Mouse (Mus musculus): ENCODE results near the gene Mmp17. TPM values are rescaled to one million over a fixed set of nuclear protein-coding genes. Genes with fewer than 3 reads are reported as not detected.

Mmp17 gene
- polyA plus RNA-seq, 1 experiment from 2014 or later: 1.3 TPM

DNA sequence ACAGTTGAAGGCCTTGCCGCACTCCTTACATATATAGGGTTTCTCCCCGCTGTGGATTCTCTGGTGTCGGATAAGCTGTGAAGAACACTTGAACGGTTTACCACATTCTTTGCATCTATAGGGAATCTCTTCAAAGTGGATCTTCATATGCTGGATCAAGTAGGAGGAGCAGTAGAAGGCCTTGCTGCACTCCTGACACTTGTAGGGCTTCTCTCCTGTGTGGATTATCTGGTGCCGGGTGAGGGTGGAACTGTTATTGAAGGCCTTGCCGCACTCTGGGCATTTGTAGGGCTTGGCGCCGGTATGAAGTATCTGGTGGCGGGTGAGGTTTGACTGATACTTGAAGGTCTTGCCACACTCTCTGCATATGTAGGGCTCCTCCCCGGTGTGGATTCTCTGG, 73.0 kb downstream of the Mmp17 start:
- Histone ChIP-seq H3K9me3 (replicated peaks) (no peaks in the 10 kb centered on the region), H3K27ac (no peak overlapping the region), H3K4me1 (replicated peaks) (no peaks in the 10 kb centered on the region), H3K4me3 (no peak overlapping the region), H3K4me2 (no peak overlapping the region), H3K27me3 (no peaks in the 10 kb centered on the region), H3K36me3 (peaks cover 54% of the 10 kb centered on the region), H3K9ac (no peak overlapping the region)
- no peak for ATAC-seq (replicated peaks; ENCODE audit: insufficient number of reproducible peaks, insufficient read depth, low FRiP score, low read depth)
- WGBS: 94% methylated on average over 10 of the region's 10 CpGs

DNA sequence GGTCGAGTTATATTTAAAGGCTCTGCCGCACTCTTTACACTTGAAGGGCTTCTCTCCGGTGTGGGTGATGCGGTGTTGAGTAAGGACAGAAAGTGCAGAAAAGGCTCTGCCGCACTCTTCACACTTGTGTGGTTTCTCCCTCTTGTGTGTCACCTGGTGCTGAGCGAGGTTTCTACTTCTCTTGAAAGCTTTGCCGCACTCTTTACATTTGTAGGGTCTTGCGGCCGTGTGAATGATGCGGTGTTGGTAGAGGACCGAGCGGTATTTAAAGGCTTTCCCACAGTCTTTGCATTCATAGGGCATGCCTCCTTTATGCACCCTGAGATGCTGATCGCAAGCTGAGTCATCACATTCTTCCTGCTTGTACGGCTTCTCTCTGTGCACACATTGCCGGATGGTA, 74.0 kb downstream of the Mmp17 start:
- Histone ChIP-seq H3K4me3 (no peak overlapping the region), H3K4me1 (replicated peaks) (no peaks in the 10 kb centered on the region), H3K9ac (no peak overlapping the region), H3K27ac (no peak overlapping the region), H3K27me3 (no peaks in the 10 kb centered on the region), H3K9me3 (replicated peaks) (no peaks in the 10 kb centered on the region), H3K36me3 (peaks cover 54% of the 10 kb centered on the region), H3K4me2 (no peak overlapping the region)
- 92% methylated on average over 15 of the region's 15 CpGs for WGBS
- ATAC-seq (replicated peaks; ENCODE audit: insufficient number of reproducible peaks, insufficient read depth, low FRiP score, low read depth): no peak

Other genes starting within 250 kb of the Mmp17 start
- 22.9 and 28.0 TPM in 2 replicates for gene Sfswap, start 82.9 kb upstream of the Mmp17 start, polyA plus RNA-seq (2015; fragmentation: Nextera tagmentation; extraction: Ambion mirVana)
- gene Zfp11, start 85.9 kb downstream of the Mmp17 start, polyA plus RNA-seq (2015; fragmentation: Nextera tagmentation; extraction: Ambion mirVana): 3.0 and 4.0 TPM in 2 replicates
- not detected in 2 replicates for gene Sept14, start 124.3 kb downstream of the Mmp17 start, polyA plus RNA-seq (2015; fragmentation: Nextera tagmentation; extraction: Ambion mirVana)
- gene Mrps17, start 131.3 kb downstream of the Mmp17 start, polyA plus RNA-seq (2015; fragmentation: Nextera tagmentation; extraction: Ambion mirVana): 152 and 157 TPM in 2 replicates
- 299 and 399 TPM in 2 replicates for gene Nipsnap2, start 140.9 kb downstream of the Mmp17 start, polyA plus RNA-seq (2015; fragmentation: Nextera tagmentation; extraction: Ambion mirVana)
- 26.3 and 29.3 TPM in 2 replicates for gene Psph, start 203.3 kb downstream of the Mmp17 start, polyA plus RNA-seq (2015; fragmentation: Nextera tagmentation; extraction: Ambion mirVana)

Measured in heart, embryonic 15.5 days (tissue).